In the genomic region with DNA sequence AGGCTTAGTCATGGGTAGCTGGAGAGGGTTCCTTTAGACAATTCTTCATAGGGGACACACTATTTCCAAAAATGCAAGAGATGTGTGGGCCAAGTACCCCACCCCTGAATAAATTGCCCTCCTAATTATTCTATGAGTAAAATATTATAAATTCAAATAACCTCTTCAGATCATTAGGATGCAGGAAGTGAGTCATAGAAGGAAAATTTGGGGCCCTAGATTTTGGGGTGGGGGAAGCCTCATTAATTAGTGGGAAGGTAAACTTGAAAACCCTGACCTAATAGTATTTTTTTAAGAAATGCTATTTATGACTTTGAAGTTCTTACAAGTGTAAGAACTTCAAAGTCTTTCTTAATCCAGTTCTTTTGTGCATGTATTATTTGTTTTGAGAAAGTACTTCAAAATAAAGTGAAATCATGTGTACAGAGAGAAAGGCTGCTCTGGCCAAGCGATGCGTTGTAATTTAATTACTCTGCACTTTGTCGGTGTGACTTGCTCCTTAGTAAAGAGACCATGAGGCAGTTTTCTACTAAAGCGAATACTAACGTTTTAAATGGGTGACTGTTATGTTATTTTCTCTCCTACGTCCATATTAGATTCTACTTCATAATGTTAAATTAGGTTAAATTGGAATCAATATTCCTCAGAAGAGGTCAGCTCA, we compare ENCODE assay signal across 17 mouse cellular contexts.
"Had no signal": no experiment of that assay in that cellular context is flagged by ENCODE, and none has a peak within 500 bp of the region (broad histone marks: within the 10 kb centered on the region; RNA-seq: fewer than 3 reads in every experiment).

No protein-coding gene starts in this region.

- H3K4me3 ChIP-seq: limb, embryonic 12.5 days; limb, embryonic 15.5 days; midbrain, embryonic 12.5 days; midbrain, embryonic 15.5 days; neural tube, embryonic 12.5 days; neural tube, embryonic 15.5 days had no signal

- H3K36me3 ChIP-seq: limb, embryonic 12.5 days; limb, embryonic 15.5 days; midbrain, embryonic 12.5 days; midbrain, embryonic 15.5 days; neural tube, embryonic 12.5 days; neural tube, embryonic 15.5 days had no signal

- H3K9me3 ChIP-seq: limb, embryonic 12.5 days; limb, embryonic 15.5 days; midbrain, embryonic 12.5 days; midbrain, embryonic 15.5 days; neural tube, embryonic 12.5 days; neural tube, embryonic 15.5 days had no signal

- DNase-seq: kidney, postnatal 36 days; left cerebral cortex, postnatal 4 days; liver, postnatal 0 days; lung, embryonic 14.5 days; thymus, adult 2 months; thymus, postnatal 25 days had no signal

- H3K9ac ChIP-seq: limb, embryonic 12.5 days; limb, embryonic 15.5 days; liver, embryonic 14.5 days; liver, postnatal 0 days; lung, embryonic 14.5 days; midbrain, embryonic 12.5 days; midbrain, embryonic 15.5 days; neural tube, embryonic 12.5 days; neural tube, embryonic 15.5 days had no signal

- H3K4me2 ChIP-seq: limb, embryonic 12.5 days; limb, embryonic 15.5 days; liver, embryonic 11.5 days; lung, embryonic 14.5 days; midbrain, embryonic 12.5 days; midbrain, embryonic 15.5 days; neural tube, embryonic 12.5 days; neural tube, embryonic 15.5 days had no signal

- ATAC-seq: lung, postnatal 0 days; midbrain, embryonic 15.5 days had no signal

- H3K27me3 ChIP-seq: limb, embryonic 12.5 days; limb, embryonic 15.5 days; midbrain, embryonic 12.5 days; midbrain, embryonic 15.5 days; neural tube, embryonic 12.5 days; neural tube, embryonic 15.5 days had no signal

- H3K4me1 ChIP-seq: midbrain, embryonic 15.5 days; neural tube, embryonic 12.5 days; neural tube, embryonic 15.5 days had no signal

- H3K27ac ChIP-seq: kidney, postnatal 0 days; limb, embryonic 12.5 days; limb, embryonic 15.5 days; liver, embryonic 14.5 days; macrophage; midbrain, embryonic 12.5 days; midbrain, embryonic 15.5 days; neural tube, embryonic 12.5 days; neural tube, embryonic 15.5 days had no signal
